Mouse (Mus musculus) gastrocnemius, postnatal 4 days (tissue): Measurements from ENCODE around the gene Ccdc70. TPM values are rescaled to one million over a fixed set of nuclear protein-coding genes. Genes with fewer than 3 reads are reported as not detected.
"Not testable (repeated sequence)": the region's sequence is repeated elsewhere in the genome, so short reads cannot be mapped to it uniquely, and the experiment has no call there.

Source experiments
- DNase-seq, 2 experiments: peaks; one replicate each; pipeline ENCODE4 v3.0.0; 2021 to 2022; ENCODE audit warnings: low spot score in 2 of 2, mixed read lengths in 2 of 2
- long read RNA-seq, 2 experiments: library from polyadenylated mRNA; stranded (forward); transcript quantifications; one replicate each; pipeline ENCODE4 v2.0.0; 2021
- total RNA-seq, 2 experiments: library from RNA; stranded (reverse); gene quantifications; 2 replicates each; pipeline ENCODE4 v1.2.3; 2021

The Ccdc70 gene
- total RNA-seq = not detected
- long read RNA-seq, experiment 1 = 0 reads
- long read RNA-seq, experiment 2 = 0 reads

DNA sequence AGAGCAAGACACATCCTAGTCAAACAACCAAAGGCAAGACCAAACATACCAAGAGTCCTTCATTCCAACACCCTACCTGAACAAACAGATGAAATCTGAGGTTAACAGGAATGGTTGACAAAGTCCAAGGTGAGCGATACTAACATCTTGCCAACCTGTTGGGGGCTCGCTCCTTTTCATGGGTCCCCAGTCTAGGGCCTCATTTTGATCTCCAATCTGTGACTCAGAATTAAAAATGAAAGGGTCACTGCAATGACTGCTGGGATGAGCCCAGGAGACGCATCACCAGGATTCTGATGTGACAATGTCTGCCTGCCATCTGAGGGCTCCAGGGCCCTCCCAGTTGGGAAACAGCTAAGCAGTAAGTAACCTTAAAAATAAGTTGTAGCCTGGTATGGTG lies at the start of gene Ccdc70:
Gene Ccdc70, plus strand, starts transcription at position 301 of the 400 bp plus-strand sequence.
- DNase-seq = no peak

GRCm38 (mm10) chr8:21930754-21931153 lies 38.8 kb upstream of the Ccdc70 start:
- not testable (repeated sequence) for DNase-seq

DNA sequence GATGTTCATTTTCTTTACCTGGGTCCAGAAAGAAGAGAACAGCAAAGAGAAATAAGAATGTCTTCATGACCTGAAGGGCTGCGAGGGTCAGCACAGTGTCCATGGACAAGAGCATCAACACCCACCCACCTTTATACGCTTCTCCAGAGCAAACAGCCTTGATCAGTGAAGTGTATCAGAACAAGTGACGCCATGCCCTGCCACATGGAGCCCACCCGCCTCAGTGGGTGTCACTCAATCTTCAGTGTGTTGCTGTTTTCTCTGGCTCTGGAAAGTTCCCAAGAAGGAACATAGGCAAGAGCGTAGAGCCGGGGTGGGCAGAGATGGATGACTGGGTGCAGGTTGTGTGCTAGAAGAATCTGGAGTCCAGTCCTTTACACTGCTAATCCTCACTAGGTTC lies 37.0 kb upstream of the Ccdc70 start, which contains the start of gene Defb15:
Gene Defb15, minus strand, starts transcription at position 101 of the 400 bp plus-strand sequence.
- DNase-seq = no peak

- DNase-seq = not testable (repeated sequence)
Observed at GRCm38 (mm10) chr8:21938052-21938451, 31.5 kb upstream of the Ccdc70 start, which contains the start of gene Defb35. Defb35 (plus strand) TSS chr8:21938352.

DNA sequence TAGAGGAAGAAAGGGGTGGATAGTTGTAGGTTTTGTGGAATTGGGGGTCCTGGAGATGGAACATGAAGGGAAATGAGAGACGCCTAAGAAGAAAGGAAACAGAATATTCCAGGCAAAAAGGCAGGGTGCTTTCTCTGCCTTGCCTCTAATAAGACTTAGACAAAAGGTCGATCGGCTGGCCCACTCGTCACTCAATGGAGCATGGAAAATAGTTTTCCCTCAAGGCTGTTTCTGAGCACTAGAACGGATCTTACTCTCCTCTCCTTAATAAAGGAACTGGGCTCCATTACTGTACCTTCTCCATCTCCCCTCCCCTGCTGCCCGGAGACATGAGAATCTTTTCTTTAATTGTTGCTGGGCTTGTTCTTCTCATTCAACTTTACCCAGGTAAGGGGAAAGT lies 23.1 kb upstream of the Ccdc70 start, which contains the start of gene Defb13:
Gene Defb13, plus strand, starts transcription at position 301 of the 400 bp plus-strand sequence.
- DNase-seq = no peak

DNA sequence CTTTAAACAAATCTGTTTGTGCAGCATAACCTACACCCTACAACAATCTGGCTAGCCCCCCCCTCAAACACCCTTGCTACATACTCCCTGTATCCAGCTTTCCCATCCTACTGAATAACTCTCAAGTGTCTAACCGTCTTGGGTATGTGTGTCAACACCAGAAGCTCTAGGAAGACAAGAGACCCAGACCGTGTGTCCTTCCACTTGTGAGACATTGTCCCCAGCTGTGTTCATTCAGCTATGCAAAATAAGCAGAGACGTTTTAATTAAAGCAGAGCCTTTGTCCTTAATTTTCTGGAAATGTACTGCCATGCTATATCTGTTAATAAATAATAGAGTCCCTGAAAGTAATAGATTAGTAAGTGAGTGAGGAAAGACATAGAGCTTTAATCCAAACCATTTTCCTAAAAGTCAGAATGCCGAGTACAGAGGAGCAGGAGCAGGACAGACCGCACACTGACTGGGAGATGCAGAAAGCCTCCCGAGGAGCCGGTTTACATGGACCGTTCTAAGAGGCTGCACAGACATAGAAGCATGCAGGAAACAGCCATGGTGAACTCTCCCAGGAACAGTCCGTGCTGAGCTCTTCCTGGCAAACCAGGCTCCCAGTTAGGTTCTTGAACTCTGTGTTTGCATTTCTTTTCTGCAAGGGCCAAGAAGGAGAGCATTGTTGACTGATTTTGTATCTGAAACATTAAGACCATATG lies 22.1 kb upstream of the Ccdc70 start:
- DNase-seq = no peak

- DNase-seq = peak in 1 of 2 experiments; percentile 19
Observed at GRCm38 (mm10) chr8:21955321-21955720, 14.3 kb upstream of the Ccdc70 start.

- DNase-seq = no peak
Observed at GRCm38 (mm10) chr8:21956336-21956735, 13.2 kb upstream of the Ccdc70 start.

DNA sequence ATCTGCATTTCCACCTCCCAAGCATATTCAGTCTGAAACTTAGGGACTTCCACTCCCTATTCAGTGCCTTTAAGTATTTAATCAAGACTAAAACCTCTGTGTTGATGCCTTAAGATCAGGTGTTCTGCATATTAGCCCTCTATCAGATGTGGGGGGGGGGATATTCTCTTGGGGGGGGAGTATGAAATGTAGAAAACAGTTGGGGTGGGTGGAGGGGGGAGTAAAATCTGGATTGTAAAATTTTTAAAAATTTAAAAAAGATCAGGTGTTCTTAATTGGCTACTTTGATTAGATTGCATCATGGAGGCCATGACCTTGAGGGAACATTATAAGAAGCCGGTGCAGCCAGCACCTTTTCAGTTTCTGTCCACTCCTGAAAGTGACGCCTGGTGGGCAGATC lies 11.2 kb upstream of the Ccdc70 start, which contains the start of gene Fam90a1a:
Gene Fam90a1a, plus strand, starts transcription at position 301 of the 400 bp plus-strand sequence.
- DNase-seq = no peak

DNA sequence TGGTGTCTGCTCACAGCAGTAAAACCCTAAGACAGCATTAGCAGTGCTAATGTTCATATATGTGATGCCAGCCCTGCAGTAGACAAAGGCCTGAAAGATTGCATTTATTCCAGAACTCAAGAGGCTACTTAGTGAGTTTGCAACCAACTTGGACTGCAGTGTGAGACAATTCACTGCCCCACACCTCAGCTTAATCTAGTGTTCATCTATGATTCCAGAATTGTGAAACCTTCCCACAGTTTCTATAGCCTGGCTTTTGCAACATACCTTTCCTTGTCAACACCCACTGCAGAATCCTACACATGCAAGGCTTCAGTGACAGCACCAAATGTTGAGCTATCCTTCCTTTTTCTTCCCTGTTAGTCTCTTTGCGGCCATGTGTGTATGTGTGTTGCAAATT lies 2.9 kb upstream of the Ccdc70 start:
- no peak for DNase-seq

DNA sequence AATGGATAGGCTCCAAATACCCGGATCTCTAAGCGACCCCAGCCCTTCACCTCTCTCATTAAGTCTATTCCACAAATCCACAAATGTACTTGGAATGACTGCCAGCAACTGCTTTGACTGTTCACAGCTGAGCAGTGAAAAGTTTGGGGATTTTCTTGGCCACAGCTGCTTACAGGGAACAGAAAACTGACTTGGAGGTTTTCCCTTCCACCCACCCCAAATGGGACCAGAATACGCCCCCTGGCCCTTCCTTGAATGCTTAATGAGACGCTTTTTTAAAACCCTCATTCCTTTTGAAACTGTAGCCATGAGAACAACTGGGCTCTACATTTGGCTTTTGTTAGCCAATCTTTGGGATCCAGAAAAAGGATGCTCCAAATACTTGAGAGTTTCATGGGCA lies 8.6 kb downstream of the Ccdc70 start:
- DNase-seq = no peak

GRCm38 (mm10) chr8:21981664-21982337 lies 12.2 kb downstream of the Ccdc70 start:
- DNase-seq = no peak

DNA sequence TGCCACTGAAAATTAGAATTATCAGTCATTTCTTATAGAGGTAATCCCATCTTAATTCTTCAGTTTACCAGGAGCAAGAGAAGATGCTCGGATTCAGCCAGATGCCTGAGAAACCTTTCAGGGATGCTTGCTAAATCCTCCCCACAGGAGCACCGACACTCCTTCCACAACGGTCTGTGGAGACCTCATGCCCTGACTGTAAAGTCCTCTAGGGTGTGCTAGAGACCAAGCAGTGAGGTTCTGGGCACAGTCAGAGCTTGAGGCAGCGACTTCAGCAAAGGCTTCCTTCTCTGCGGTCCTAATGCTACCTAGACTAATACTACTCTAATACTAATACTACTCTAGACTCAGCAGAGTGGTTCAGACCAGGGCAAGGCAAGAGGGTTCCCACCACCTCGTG lies 22.6 kb downstream of the Ccdc70 start:
- DNase-seq = no peak

DNA sequence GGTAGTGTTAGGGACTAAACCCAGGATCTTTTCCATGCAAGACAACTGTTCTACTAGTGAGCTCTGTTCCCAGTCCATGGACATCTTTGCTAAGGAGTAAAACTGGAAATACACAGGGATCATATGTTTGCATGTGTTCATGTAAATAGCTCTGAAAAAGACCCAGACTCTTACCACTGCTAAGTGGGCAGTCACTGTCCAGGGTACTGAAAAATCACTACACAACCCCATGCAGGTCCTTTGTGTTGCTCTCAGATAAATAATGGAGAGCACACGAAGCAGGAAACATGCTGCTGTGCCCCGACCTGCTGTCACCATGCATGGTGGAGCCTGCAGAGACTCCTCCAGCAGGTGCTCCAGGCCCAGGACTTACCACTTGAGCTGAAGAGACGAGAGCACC lies 25.6 kb downstream of the Ccdc70 start:
- DNase-seq = no peak

DNA sequence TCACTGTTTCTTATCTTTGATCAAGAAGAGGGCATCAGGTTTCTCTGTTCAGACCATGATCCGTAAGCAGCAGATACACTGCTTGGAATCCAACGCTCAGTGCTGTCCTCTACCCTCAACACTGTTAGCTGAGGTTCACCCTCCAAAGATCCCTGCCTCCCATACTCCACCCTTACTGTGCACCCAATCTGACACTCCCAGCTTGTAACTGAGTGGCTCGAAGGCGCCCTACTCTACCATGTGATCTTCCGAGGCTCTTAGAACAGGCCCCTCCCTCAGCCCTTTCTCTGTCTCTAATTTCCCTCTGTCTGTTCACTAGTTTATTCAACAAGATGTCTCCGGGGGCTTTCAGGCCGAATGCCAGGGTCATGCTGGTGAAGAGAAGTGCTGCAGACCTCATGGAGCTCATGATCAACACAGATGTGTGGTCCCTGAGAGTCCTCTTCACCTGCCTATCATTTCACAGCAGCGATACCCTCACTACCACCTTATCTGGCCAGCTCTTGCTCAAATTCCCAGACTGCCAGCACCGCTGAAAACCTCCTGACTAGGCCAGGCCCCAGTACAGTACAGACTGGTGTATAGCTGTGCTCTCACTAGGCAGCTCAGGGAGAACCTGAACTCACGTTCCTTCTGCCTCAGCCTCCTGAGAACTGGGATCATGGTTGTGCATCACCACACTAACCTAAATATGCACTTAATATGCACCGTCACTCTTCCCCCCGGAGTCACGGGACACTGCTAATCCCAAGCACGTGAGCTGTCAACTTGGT lies 35.4 kb downstream of the Ccdc70 start:
- no peak for DNase-seq

GRCm38 (mm10) chr8:22006423-22006822 lies 36.8 kb downstream of the Ccdc70 start:
- DNase-seq = no peak

- DNase-seq = no peak
Observed at GRCm38 (mm10) chr8:22009403-22009802, 39.8 kb downstream of the Ccdc70 start.

- DNase-seq = no peak
Observed at GRCm38 (mm10) chr8:22013034-22013707, 43.6 kb downstream of the Ccdc70 start.

- no peak for DNase-seq
Observed at GRCm38 (mm10) chr8:22017731-22018130, 48.2 kb downstream of the Ccdc70 start.

DNA sequence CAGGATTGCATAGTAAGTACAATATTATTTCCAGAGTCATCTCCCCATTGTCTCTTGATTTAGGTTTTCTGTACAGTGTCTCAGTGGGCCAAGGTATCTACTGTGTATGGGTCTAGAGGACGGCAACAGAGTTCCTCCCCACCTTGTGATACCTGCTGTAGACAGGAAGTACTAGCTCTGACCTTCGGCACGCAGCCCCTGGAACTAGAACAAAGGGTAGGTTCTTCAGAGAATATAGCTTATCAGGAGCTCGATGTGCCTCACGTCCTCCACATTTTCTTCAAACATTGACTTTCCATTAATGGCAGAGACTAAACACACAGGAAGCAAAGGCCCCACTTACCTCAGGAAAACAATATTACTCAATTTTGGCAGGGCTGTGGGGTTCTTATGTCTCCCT lies 49.9 kb downstream of the Ccdc70 start:
- DNase-seq = no peak

GRCm38 (mm10) chr8:22022244-22022643 lies 52.7 kb downstream of the Ccdc70 start:
- no peak for DNase-seq
